Mouse (Mus musculus): Measurements from ENCODE around the gene Ccdc74a.
A peak's percentile ranks its signal among the peaks of the same experiment; 100 is the strongest.
"Not testable (repeated sequence)": the region's sequence is repeated elsewhere in the genome, so short reads cannot be mapped to it uniquely, and the experiment has no call there.

Ccdc74a gene

DNA sequence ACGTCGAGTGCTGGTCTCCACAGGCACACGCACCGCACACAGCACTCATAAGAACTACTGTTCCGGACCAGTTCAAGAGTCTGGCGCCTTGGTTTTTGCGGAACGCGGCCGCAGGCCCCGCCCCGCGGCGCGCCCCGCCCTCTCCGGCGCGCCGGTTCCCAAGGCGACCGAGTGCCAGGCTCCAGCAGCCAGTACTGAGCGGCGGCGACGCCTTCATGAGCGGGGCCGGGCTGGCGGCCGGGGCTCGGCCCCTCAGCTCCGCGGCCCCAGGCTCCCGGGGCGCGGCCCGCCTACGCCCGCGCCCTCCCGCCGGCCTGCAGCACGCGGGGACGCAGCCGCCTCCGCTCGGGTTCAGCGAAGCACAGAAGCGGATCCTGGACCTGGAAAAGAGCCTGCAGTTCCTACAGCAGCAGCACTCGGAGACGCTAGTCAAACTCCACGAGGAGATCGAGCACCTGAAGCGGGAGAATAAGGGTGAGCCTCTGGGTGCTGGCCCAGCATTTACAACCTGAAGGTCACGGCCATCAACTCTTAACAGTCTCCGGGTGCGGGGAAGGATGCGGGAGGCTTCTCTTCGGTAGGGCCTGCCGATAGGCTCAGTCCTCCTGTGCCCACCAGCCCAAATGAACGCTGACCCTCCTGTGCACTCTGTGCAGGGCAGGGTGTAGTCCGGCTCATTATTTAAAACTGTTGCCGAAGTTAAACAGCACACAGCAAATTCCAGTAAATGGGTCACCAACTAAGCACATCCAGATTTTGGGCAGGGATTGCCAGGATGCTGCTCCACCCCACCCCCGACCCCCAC, at the start of gene Ccdc74a:
Ccdc74a (plus strand) TSS at position 161 of the 805 bp plus-strand sequence.
- peak; percentile 92 for DNase-seq

DNA sequence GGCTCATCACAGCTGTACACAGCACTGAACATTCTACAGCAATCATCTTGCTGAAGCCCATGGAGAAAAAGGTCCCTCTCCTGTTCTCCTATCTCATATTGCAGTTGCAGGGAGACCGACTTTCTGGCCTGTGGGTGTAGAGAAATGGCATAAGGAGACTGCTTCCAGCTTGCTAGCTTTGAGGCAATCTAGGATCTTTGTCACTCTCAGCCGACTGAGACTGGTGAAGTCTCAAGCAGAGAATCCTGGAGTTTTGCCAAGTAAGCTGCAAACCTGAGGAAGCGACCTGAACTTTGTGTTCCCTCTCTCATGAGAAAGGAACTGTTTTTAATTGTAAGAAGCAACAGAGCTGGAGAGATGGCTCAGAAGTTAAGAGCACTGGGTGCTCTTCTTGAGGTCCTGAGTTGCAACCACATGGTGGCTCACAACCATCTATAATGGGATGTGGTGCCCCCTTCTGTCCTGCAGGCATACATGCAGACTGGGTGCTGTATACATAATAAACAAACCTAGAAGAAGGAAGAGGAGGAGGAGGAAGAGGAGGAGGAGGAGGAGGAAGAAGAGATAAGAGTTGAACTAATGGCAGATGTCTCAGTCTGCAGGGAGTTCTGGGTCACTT, 45.2 kb upstream of the Ccdc74a start:
- peak; percentile 5 for DNase-seq

DNA sequence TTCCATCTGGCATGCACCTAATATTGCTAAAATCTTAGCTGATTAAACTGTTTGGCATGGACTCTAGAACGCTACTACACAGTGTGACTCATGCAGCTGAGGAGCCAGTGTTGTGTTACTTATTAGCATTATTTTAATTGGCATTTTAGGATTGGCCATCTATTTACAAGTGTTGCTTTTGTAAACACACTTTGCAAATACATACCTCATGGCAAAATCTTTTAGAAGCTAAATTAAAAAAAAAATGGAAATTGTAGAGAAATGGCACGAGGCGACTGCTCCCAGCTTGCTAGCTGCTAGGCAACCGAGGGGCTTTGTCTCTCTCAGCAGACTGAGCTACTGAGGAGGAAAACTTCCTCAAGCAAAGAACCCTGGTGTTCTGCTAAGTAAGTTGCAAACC, 41.3 kb upstream of the Ccdc74a start:
- no peak for DNase-seq

DNA sequence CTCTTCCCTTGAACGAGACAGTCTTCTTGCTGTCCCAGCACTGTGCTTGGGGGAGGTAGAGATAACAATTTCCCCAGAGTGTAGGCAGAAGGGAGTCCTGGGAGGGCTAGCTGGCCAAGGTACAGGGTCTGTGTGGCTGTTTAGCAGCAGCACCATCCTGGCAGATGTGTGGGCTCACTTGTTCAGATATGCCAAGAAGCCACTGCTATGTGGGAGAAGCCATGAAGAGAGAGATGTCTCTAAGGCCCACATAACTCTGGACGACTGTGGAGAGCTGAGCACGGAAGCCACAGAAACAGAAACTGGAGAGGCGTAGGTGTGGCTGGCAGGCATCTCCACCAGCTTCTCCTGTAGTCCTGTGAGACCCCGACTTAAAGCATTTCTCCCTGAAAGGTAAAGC, 40.6 kb upstream of the Ccdc74a start:
- DNase-seq: no peak

DNA sequence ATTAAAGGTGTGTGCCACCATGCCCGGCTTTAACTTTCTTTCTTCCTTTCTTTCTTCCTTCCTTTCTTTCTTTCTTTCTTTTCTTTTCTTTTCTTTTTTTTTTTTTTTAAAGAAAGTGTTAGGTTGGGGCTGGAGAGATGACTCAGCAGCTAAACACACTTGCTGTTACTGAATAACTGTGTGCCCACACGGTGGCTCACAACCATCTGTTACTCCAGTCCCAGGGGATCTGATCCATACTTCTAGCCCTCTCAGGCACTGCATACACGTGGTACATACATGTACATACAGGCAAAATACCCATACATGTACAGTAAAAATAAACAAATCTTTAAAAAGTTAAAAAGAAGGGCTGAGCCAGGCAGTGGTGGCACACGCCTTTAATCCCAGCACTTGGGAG, 34.9 kb upstream of the Ccdc74a start:
- DNase-seq: no peak

DNA sequence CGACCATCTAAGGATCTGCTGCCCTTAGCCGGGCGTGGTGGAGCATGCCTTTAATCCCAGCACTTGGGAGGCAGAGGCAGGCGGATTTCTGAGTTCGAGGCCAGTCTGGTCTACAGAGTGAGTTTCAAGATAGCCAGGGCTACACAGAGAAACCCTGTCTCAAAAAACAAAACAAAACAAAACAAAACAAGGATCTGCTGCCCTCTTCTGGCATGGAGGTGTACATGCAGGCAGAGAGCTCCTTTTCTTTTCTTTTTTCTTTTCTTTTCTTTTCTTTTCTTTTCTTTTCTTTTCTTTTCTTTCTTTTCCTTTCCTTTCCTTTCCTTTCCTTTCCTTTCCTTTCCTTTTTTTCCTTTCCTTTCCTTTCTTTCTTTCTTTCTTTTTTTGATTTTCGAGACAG, 31.5 kb upstream of the Ccdc74a start:
- not testable (repeated sequence) for DNase-seq

DNA sequence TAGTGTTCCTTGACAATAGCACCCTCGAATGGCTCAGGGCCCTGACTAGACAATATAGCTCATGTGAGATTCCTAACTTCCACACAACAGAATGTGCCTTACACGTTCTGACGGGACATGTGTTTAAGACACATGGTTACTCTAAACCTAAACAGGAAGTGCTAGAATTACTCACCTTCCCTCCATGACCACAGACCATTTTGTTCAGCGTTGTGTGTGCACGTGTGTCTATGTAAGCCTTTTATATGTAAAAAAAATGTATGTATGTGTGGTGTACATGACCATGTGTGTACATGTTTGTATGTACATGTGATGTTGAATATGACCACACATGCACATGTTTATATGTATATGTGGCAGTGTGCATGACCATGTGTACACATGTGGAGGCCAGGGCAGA, 30.1 kb upstream of the Ccdc74a start:
- no peak for DNase-seq

DNA sequence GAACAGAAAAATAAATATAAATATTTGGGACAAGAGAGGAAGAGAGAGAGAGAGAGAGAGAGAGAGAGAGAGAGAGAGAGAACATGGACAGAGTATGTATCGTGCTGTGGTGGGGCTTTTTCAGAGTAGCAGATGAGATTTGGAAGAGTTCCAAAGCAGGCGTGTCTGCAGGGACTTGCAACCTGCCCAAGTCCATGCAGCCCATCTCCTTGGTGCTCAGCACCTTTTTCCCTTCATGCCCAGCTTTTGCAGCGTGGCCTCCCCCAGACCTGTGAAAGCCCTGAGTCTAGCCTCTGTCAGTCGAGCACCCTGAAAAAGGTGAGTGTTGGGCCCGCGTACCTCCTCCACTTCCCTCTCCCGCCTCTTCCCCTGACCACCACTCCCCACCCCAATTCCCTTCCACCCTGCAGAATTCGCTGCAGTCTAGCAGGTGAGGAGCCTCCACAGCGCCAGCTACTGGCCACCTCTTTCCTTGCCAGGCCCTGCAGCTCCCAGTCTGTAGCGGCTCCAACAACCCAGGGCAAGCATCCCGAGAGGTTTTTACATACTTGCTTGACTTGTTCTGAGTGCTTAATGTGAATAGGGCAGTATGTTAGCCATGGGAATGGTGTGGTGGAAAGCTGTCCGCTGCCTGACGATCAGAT, 28.2 kb upstream of the Ccdc74a start:
- peak; percentile 74 for DNase-seq

DNA sequence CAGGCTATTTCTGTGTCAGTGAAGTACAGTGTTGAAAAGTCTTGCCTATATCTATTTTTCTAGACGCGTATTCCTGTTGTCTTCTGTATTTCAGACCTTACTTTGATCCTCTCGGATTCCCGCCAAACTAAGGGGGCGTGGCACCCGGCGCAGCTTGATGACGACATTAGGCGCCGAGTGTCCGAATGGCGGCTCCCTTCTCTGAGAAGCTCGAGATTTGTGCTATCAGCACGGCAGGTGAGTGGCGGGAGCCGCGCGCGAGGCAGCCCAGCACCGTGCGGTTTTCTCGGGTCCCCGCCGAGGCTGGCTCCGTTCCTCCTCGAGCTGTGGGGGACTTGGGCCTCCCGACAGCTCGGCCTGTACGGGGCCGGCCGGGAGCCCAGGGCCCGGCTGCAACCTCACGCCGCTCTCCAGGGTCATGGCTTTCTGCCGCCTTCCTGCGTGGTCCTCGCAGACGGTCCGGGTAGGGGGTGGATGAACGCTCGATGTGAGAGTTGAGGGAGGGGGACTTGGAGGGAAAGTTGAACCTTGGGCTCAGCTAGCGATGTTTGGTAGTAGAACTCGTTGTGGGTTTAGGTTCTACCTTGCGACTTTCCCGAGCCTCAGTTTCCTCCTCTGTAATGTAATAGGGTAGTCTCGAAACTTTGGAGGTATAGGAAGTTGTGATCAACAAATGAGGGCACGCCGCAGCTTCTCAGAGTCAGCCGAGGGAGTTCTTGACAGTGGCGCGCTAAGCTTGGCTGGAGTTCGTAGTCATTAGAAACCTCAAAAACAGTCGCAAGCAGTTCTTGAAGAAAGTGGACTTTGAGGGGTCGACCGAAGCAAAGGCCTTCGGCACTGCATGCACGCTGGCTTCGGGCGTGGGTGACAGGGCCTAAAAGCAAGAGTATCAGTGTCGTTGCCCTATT, 26.8 kb upstream of the Ccdc74a start, which contains the start of gene Smpd4:
Smpd4 (plus strand) TSS at position 157 of the 908 bp plus-strand sequence.
- DNase-seq: peak; percentile 91

DNA sequence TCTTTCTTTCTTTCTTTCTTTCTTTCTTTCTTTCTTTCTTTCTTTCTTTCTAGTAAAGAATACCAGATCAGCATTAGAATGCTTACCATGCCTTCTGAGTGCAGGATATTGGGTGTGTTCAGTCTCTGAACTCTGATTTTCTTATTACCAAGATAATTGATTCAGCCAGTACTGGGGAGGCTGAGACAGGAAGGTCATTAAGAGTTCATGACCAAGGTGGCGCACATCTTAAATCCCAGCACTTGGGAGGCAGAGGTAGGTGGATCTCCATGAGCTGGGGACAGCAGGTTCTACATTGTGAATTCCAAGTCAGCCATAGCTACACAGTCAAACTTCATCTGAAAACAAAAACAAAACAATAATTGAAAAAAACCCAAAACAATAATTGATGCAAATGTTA, 24.3 kb upstream of the Ccdc74a start:
- no peak for DNase-seq

DNA sequence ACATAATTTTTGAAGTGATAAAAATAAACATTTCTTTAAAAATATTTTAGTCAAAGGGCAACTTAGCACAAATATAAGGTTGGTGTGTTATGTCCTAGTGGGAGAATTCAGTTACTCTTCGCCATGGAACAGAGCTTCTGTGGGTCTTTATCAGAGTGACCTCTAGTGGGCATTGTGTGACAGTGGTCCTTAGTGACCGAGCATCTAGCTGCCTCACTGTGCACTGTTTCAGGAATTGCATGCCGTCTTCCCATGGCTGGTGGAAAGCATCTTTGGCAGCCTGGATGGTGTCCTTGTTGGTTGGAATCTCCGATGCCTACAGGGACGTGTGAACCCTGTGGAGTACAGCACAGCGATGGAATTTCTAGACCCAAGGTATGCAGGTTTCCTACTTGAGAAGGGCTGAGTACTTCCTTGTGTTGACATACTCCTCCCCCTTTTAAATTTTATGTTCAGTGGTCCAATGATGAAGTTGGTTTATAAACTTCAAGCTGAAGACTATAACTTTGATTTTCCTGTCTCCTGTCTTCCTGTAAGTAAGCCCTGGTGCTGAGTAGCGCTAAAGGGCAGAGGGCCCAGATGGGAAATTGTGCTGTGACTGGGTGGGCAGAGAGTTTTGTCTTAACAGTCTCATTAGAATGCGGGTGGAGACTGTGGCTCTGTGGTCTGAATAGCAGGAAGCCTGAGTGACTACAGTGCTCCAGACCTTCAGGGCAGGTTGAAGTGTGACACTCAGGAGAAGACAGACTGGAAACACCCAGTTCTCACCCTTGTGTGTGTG, 20.6 kb upstream of the Ccdc74a start:
- DNase-seq: peak; percentile 66

DNA sequence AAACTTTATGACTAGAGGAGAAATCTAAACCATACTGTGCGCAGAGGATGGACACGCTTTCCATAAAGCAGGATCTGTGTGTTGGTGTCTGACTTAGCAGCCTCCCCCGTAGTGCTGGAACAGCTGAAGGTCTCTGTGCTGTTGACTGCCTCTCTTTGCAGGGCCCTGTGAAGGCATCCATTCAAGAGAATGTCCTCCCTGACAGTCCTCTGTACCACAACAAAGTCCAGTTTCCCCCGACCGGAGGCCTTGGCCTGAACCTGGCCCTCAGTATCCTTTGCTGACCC, 20.1 kb upstream of the Ccdc74a start:
- no peak for DNase-seq

DNA sequence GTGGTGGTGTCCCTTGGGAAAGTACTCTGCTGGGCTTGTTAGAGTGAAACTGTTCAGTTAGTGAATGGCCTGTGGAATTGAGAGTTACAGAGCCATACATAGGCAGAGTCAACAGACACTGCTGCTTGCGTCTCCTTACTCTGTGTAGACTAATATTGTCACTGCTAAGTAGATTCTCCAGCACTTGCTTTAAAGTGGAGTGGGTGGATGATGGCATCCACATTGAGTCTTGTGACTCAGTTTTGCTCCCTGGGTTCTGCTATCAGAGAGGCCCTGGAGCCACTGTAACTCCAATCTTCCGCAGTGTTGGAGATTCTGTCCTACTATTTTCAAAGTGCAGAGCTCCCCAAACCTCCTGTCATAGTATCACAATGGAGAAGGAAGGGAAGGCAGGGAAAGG, 13.7 kb upstream of the Ccdc74a start:
- DNase-seq: no peak

DNA sequence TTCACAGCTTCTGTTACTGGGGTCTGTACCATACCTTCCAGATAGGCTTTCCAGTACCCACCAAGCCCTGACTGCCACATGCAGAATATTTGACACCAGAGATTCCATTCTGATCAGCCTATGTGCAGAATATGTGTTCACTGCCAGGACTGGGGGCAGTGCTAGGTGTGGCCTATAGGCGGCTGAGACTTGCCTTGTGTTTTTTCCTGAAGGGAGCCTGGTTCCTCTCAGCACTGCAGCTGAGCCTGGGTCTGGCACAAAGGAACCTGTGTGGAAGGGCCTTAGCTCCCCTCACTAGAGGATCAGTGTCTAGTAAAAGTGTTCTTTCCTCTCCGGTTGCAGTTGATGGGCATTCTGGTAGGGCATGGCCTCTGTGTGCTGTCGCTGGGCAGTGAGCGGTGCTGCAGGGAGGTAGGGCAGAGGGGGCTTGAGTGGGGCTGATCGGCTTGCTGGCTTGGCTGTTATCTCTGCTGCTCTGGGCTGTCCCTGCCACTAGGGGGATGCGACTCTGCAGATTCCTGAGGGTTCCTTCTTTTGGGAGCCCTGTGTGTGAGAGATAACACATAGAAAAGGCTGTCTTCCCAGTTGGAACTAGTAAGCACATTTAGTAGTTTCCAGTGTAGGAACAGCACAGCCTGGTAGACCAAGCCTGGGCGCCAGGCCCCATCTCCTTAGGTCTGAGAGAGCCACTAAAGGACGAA, 12.6 kb upstream of the Ccdc74a start:
- peak; percentile 25 for DNase-seq

DNA sequence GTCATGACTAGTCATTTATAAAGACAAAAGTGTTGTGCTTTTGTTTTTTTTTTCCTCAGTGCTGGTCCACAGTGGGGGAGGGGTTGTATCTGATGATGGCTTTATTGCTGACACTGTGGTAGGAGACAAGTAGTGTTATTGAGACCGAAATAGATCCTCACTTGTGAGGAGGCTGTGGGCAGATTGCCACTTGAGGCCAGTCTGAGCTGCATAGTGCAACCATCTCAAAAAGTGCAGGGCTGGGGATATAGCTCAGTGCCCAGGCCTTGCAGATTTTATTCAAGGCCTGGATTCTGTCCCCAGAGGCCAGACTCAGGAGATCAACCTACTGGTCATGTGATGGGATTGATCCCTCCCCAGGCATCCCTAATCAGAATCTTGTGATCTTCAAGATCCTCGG, 9.4 kb upstream of the Ccdc74a start:
- DNase-seq: no peak

DNA sequence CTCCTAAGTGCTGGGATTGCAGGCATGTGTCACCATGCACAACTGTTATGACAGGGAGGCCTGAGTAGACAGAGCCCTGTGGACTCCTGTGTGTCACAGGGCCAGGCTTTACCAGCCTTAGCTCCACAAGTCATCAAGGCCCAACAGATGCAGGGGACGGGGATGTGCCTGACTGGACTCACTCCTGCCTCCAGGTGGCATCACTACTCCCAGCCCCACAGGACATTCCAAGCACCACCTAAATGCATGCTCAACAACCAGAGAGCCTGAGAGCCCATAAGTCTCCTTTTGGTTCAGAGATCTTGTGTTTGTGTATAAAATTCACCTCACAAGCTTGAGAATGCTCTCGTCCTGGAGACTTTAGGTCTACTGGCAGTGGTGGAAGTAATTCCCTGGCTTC, 8.7 kb upstream of the Ccdc74a start:
- DNase-seq: no peak

DNA sequence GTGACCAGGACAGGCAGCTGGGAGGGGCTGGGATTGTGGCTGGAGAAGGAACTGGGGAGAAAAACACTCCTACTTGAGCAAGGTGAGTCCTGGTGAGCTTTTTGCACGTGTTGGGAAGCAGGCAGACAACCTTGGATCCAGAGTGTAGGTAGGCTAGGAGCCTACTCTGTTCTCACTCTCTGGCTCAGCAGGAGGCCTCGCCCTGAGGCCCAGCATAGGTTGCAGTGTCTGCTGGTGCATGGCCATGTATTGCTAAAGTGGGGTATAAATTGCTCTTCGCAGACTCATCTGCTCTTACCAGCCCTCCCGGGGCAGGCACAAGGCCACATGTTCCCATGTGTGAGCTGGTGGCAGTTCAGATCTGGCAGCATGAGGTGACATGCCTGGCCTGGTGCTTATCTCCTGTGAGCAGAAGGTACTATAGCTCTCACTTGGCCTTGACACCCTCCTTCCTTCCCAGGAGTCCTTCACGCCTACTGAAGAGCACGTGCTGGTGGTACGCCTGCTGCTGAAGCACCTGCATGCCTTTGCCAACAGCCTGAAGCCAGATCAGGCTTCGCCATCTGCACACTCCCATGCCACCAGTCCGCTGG, 8.1 kb upstream of the Ccdc74a start:
- DNase-seq: no peak

DNA sequence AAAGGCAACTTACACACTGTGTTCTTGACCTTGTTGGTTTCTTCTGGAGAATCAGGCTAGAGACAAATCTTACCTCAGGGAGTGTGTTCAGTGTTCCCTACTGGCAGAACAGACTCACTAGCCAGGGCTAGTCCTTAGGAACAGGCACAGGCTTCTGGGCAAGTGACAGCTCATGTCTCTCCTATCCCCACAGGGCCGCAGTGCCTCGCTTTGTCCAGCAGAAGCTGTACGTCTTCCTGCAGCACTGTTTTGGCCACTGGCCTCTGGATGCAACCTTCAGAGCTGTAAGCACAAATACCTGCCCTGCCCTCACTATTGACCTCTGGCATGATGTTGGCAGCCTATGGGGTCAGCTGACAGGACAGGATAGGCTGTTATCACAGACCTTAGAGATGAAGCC, 7.2 kb upstream of the Ccdc74a start:
- no peak for DNase-seq

DNA sequence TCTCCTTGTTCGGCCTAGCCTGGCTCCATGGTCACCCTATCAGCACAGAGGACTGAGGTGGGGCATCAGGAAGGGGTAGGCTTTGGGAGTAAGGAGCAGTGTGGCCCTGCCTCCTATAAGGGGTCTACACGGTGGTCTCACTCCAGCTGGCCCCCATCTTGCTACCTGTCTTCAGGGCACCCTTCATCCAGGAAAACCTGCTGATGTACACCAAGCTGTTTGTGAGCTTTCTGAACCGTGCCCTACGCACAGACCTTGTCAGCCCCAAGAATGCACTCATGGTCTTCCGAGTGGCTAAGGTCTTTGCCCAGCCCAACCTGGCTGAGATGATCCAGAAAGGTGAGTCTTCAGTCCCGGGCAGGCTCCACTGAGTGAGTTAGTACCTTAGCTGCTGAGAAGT, 6.3 kb upstream of the Ccdc74a start:
- DNase-seq: no peak

DNA sequence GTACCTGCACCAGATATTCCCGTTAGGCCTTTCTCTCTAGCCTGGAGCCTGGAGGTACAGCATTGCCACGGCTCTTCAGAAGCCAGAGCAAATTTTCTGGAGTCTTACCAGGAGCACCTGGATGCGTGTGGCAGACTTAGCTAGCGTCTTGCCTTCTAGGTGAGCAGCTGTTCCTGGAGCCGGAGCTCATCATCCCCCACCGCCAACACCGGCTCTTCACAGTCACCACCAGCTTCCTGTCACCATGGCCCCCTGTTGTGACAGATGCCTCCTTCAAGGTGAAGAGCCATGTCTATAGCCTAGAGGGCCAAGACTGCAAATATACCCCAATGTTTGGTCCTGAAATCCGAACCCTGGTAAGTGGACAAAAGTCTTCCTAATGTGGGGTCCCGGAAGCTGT, 5.6 kb upstream of the Ccdc74a start:
- DNase-seq: no peak

DNA sequence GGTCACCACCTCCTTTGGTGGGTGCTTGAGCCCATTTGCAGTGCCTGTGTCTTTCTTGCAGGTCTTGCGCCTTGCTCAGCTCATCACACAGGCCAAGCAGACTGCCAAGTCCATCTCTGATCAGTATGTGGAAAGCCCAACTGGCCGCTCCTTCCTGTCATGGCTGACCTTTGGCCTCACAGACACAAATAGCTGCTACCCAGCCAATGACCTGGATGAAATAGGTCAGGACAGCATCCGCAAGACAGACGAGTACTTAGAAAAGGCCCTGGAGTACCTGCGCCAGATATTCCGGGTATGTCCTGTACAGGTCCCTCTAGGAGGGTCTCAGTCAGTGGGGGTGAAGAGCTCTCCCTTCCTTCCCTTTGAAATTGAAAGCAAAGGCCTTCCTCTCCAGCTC, 5.0 kb upstream of the Ccdc74a start:
- DNase-seq: no peak

Measured in embryo, embryonic 11 days (tissue).